Mouse (Mus musculus) cortical plate, adult 2 months (tissue): ENCODE measurements at regions not wholly inside any gene's neighbourhood (a gene's known extent, or its start where the extent isn't known, plus 50 kb on each side); places are given as distances from the start of the nearest gene placed in this dataset.

Source experiments
- H3K27ac ChIP-seq: fragments of 200-500 bp; 2 replicates; pipeline ENCODE4 v1.5.1; 2012; ENCODE audit warnings: low read length, control low read depth, inconsistent platforms; ENCODE audit not compliant: insufficient read depth
- H3K4me1 ChIP-seq: fragments of 200-500 bp; 2 replicates; pipeline ENCODE4 v1.6.1; 2011; ENCODE audit warnings: low read length; ENCODE audit not compliant: control insufficient read depth, insufficient read depth
- H3K4me3 ChIP-seq: fragments of 200-500 bp; 2 replicates; pipeline ENCODE4 v1.5.1; 2011; ENCODE audit warnings: mild to moderate bottlenecking, low read length, control low read depth; ENCODE audit not compliant: insufficient read depth
- CTCF ChIP-seq: fragments of 200-500 bp; IDR thresholded peaks from 2 replicates; pipeline ENCODE4 v1.5.1; 2011; ENCODE audit warnings: mild to moderate bottlenecking, control low read depth, low read length; ENCODE audit not compliant: insufficient read depth; ENCODE audit errors: extremely low read depth
- POLR2A ChIP-seq: fragments of 200-500 bp; IDR thresholded peaks from 2 replicates; pipeline ENCODE4 v1.6.1; 2011; ENCODE audit warnings: mild to moderate bottlenecking, low read length, control low read depth; ENCODE audit not compliant: insufficient read depth; ENCODE audit errors: extremely low read depth

DNA sequence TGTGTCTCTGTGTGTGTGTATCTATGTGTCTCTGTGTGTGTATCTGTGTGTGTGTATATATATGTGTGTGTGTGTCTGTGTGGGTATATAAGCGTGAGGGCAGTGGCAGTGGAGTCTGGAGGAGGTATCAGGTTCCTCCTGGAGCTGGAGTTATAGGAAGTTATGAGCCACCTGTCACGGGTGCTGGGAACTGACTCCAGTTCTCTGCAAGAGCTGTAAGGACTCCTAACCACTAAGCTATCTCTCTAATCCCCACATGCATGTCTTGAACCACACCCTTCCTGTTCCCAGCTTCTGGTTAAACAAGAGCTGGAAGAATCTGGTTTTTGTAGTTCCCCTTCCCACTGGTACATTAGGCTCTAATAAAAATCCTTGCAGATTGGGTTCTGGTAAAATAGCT is 257.3 kb downstream of the 1500009L16Rik start:
- peaks cover 2% of the 10 kb centered on the region; the same call in 1 of the 2 replicates for H3K4me1 ChIP-seq
- no peak overlapping the region for H3K4me3 ChIP-seq
- no peak overlapping the region for H3K27ac ChIP-seq
- TF ChIP-seq POLR2A (no peak), CTCF (no peak)

GRCm38 (mm10) chr10:83984697-83985415 is 262.2 kb downstream of the 1500009L16Rik start:
- TF ChIP-seq POLR2A (no peak), CTCF (no peak)
- H3K4me3 ChIP-seq: no peak overlapping the region
- H3K4me1 ChIP-seq: peaks cover 2% of the 10 kb centered on the region; the same call in 1 of the 2 replicates
- no peak overlapping the region for H3K27ac ChIP-seq

GRCm38 (mm10) chr10:83992577-83993305 is 270.1 kb downstream of the 1500009L16Rik start:
- H3K4me3 ChIP-seq: no peak overlapping the region
- no peak overlapping the region for H3K27ac ChIP-seq
- no peaks in the 10 kb centered on the region for H3K4me1 ChIP-seq
- no peak for TF ChIP-seq POLR2A
- no peak for TF ChIP-seq CTCF

DNA sequence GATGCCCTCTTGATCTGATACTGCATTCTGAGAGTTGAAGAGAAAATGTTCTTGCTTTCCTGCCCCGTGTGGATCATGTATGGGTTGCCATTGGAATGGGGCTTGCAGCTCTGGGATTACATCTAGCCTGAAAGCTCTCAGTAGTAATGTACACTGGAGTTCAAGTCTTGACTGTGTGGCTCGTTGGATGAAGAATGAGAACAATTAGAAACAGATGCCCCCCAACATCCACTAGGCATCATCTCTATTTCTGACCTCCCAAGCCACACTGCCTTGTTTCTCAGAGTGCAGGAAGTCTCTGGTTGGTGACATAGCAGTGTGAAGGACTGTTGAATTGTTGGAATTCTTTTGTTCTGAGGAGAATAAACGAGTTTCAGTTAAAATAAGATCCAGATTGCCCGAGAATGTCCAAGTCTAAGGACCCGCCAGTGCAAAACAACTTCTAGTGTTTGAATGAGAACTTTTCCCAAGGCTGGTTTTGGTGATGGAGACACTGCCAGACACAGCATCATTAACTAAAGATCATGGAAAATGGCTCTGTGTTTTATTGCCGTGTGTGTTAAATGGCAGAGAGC is 272.4 kb downstream of the 1500009L16Rik start:
- H3K4me3 ChIP-seq: no peak overlapping the region
- H3K27ac ChIP-seq: no peak overlapping the region
- H3K4me1 ChIP-seq: no peaks in the 10 kb centered on the region
- TF ChIP-seq CTCF: no peak
- TF ChIP-seq POLR2A: no peak

GRCm38 (mm10) chr10:83995913-83996312 is 273.2 kb downstream of the 1500009L16Rik start:
- H3K4me1 ChIP-seq: no peaks in the 10 kb centered on the region
- H3K27ac ChIP-seq: no peak overlapping the region
- TF ChIP-seq POLR2A: no peak
- TF ChIP-seq CTCF: no peak
- no peak overlapping the region for H3K4me3 ChIP-seq

DNA sequence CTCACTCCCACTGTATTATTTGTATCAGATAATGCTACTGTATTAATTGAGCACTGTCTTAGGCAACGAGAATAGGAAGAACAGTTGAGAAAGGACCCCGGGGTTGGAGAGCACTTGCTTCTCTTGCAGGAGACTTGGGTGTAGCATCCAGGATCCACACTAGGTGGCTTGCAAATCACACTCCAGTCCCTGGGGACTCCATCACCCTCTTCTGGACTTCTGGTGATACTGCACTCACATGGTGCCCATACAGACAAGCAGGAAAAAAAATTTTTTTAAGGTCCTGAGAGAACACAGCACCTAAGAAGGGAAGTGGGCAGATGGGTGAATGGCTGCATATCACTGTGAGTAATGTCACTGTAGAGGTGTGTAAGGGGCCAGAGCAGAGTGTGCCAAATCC is 273.8 kb downstream of the 1500009L16Rik start:
- no peak overlapping the region for H3K4me3 ChIP-seq
- H3K4me1 ChIP-seq: no peaks in the 10 kb centered on the region
- no peak overlapping the region for H3K27ac ChIP-seq
- TF ChIP-seq CTCF: no peak
- TF ChIP-seq POLR2A: no peak

DNA sequence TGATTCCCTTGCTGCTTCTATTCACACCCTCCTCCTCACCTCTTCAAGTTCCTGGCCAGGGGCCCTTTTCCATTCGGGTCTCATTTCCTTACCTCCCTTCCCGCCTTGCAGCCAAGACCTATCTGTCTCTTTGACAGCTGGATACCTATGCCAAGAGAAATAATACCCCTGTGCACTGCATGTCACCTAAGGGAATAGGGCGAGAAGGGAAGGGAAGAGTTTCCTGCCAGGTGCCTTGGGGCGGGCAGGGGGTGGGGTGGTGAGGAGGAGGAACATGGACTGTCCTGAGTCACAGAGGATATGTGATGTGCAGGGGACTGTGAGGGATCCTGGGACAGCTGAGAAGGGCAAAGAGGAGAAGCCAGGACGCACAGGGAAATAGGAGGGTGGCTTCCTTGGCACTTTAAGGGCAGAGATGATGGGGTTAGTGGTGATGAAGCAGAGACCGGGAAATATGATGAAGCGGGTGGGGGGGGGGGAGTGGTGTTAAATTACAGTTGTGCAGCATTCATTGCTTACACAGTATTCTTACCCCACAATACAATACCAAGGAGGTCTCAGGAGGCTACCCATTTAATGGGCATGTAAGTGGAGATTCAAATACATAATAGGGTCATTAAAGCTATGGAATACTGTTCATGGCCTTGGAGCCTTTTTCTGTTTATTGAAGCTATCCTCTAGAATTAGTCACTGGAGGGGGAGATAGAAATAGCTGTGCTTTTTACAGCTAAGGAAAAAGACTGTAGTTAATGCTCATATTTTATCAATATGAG is 278.0 kb downstream of the 1500009L16Rik start:
- no peak for TF ChIP-seq POLR2A
- no peak for TF ChIP-seq CTCF
- no peak overlapping the region for H3K4me3 ChIP-seq
- no peaks in the 10 kb centered on the region for H3K4me1 ChIP-seq
- no peak overlapping the region for H3K27ac ChIP-seq

DNA sequence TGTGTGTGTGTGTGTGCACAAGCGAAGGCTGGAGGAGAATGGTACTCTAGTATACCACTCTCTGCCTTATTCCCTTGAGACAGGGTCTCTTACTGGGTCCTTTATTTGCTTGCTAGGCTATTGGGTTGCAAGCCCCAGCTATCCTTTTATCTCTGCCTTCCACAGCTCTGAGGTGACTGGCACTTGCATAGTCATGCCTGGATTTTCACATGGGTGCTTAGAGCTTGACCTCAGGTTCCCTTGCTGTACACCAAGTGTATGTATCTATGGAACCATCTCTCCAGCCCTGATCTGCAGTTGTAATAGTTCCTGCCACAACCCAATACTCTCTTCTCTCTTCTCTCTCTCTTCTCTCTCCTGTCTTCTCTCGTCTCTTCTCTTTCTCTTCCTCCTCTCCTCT is 280.1 kb downstream of the 1500009L16Rik start:
- no peak for TF ChIP-seq POLR2A
- TF ChIP-seq CTCF: no peak
- Histone ChIP-seq H3K4me3 (no peak overlapping the region), H3K27ac (no peak overlapping the region), H3K4me1 (no peaks in the 10 kb centered on the region)

DNA sequence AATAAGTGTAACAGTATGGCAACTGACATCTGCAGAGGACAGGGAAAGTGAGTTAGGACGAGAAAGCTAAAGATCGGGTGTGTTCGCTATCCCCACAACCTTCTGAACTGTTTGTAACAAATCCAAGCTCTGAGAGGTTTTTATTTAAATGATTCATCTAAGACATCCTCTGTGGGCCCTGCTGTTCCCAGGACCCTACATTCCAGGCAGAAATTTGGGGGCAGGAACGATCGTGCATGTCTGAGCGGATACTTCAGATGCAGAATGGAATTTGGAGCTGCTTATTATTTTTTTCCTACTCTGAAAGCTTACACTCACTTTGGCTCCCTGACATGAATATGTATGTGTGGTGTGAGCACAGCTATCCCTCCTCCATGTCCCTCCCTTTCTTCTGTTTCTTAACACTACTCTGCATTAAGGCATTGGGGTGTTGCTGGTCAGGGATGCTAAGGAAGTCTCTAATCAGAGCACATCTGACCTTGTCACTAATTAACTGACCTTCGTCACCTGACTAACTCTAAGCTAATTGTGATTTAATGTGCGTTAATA is 281.0 kb downstream of the 1500009L16Rik start:
- no peak overlapping the region for H3K4me3 ChIP-seq
- TF ChIP-seq CTCF (no peak), POLR2A (no peak)
- no peak overlapping the region for H3K27ac ChIP-seq
- H3K4me1 ChIP-seq: no peaks in the 10 kb centered on the region
